Mouse (Mus musculus): ENCODE results near the gene Chuk.

Gene Chuk

DNA sequence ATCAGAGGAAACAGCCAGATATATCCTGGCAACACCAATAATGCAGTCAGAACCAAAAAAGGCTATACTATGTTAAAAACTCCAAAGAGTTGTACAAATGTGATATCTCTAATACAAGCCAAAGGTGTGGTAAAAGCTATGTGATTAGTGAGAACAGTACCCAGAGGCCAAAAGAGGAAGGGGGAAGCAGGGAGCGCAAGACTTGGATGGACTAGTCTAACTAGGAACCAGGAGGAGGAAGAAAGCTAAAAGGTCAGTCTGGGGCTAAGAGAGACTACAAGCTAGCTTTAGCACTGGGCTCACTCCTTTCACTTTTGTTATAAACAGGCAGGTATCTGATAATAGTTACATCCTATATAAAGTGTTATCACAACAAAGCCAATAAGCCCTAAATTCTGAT lies 2.9 kb downstream of the Chuk start:
- no peak for DNase-seq

DNA sequence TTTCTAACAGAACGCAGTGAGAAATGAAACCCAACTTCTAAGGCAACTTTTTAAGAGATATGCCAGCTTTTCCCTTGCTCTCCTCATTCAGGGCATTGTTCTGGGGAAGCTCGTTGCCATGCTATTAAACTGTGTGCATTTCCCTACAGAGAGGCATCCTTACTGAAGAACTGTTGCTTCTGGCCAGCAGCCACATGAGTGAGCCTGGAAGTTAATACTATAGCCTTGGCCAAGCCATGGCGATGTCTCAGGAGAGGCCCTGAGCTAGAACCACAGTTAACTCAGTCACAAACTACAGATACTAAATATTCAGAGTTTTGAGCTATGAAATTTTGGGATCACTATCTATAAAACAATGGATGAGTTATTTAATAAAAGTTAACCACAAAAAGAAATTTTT lies 4.3 kb downstream of the Chuk start:
- no peak for DNase-seq

GRCm38 (mm10) chr19:44100840-44101239 lies 6.4 kb downstream of the Chuk start:
- DNase-seq: no peak

GRCm38 (mm10) chr19:44086278-44086677 lies 21.0 kb downstream of the Chuk start:
- no peak for DNase-seq

DNA sequence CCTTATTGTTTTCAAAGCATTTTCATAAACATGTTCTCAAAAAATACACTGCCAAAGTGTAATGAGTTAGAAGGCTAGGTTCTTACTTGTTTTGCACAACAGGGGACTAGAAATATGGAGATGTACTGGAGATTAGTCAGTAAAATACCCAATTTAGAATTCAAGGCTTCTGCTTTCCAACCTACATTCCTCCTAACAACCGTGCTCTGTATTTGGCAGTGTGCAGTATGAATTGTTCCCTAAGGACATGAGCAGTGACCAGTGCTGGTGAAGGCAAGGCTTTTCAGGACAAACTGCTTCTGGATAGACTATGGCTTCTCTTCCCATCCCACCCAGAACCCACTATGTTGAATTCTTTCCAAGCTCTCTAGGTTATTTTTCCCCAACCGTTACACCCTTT lies 26.4 kb downstream of the Chuk start:
- no peak for DNase-seq

GRCm38 (mm10) chr19:44080023-44080422 lies 27.3 kb downstream of the Chuk start:
- DNase-seq: no peak

DNA sequence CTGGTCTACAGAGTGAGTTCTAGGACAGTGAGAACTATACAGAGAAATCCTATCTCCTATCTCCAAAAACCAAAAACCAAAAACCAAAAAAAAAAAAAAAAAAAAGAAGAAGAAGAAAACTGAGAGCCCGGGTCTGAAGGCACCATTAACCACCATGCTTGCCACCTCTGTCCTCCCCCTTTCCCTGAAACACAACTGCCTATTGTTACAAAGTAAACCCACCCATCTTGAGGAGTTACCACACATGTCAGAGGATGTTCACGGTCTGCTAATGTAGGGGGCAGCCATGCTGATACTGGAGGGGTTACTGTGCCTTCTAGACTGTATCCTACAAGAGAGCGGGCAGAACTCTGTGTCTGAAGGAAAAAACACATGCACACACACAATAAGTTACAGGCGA lies 30.3 kb downstream of the Chuk start:
- DNase-seq: no peak

- DNase-seq: no peak
These were observed 30.8 kb downstream of the Chuk start for GRCm38 (mm10) chr19:44076457-44076856.

- DNase-seq: no peak
These were observed 32.3 kb downstream of the Chuk start for GRCm38 (mm10) chr19:44074986-44075385.

DNA sequence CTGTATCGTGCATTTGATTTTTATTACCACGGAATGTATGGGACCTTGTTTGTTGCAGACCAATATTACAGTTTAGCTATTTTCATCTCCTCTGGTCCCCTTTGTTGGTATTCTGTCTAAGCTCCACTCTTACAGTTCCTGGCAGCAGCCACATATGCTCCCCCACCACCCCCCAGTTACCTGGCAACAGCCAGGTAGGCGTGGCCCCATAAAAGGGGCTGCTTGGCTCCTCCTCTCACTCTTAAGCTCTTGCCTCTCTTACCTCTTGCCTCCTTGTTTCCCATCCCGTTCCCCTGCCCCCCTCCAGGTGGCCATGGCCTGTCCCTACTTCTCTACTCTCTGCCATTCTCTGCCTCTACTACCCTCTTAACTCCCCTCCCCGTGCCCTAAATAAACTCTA lies 36.1 kb downstream of the Chuk start:
- no peak for DNase-seq

- DNase-seq: no peak
These were observed 37.4 kb downstream of the Chuk start for GRCm38 (mm10) chr19:44069914-44070232.

DNA sequence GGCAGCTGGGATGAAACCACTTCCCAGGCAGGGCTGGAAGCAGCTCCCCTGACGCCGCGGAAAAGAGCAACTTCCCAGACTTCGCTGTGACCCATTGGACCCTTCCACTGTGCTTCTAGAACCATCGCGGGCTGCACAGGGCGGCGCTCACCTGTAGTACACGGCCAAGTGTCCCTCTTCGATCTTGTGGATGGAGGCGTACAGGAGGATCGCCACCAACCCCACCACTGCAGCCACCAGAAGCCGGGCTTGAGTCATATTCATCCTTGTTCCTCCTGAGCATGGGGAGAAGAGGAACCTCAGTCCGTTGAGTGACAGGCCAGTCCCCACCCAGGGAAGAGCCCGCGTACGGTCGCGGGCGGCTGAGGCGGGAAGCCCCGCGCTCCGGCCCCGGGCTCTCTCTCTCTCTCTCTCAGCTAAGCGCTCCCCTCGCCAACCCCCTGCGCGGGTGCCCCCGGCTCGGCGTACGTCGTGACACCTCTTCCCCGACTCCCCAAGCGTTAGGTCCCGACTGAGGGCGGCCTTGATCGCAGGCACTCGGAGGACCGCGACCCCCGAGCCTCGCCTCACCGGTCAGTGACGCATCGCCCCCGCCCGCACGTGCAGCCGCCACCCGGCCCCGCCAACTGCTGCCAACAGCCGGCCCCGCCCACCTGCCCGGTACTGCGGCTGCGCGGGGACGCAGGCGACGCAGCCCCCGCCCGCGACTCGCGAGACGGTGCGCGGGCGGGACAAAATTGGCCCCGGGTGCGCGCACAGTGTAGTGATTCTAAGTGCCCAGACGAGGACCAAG lies 38.0 kb downstream of the Chuk start, which contains the start of gene Erlin1:
Gene Erlin1 (minus strand): TSS at position 665 of the 793 bp plus-strand sequence.
- peak; percentile 87 to 90 for DNase-seq

DNA sequence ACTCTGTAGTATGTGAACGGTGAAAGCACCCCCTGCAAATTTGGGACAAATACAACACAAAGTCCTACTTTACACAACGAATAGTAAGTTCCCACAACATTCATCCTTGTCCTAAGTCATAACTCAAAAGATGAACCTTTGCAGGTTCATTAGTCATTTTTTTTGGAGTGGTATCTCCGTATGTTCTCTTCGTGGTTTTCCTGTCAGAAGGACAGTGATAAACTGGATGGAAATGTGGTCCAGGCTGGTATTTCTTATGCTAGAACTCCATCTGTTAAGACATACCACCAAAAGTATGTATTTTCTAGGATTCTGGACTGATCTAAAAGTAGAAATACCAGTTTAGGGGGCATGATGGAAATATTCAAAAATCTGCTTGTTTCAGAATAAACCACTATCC lies 39.0 kb downstream of the Chuk start:
- no peak for DNase-seq

DNA sequence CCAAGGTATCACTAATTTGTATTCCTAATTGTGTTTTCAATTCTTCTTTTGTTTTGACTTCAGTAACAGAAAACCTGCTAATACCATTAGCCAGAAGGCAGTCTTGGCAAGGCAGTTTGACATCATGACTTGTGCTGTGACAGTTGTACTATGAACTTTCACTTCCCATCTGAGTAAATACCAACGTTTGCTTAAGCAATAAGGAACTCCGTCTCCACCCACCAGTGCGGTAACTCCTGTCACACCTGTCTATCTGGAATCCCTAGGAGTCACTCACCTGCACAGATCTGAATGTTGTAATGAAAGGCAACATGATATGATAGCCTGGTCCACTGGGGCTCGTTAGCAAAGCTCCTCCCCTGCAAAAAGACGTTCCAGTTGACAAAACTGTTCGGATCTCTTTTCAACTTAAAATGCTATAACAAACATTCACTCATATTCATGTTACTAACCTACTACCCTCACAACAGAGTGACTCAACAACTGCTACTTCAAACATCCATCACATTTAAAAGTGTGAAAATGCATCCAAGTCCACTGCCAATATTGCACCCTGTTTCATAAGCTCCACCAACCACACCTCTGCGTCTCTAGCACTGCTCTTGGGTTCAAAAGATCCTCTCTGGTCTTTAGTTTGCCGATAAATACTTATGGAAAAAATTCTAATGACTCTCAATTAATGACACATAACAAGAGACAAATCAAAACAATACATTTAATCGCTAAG lies 39.8 kb downstream of the Chuk start:
- DNase-seq: peak; percentile 51 to 63

GRCm38 (mm10) chr19:44064734-44065133 lies 42.5 kb downstream of the Chuk start:
- DNase-seq: no peak

DNA sequence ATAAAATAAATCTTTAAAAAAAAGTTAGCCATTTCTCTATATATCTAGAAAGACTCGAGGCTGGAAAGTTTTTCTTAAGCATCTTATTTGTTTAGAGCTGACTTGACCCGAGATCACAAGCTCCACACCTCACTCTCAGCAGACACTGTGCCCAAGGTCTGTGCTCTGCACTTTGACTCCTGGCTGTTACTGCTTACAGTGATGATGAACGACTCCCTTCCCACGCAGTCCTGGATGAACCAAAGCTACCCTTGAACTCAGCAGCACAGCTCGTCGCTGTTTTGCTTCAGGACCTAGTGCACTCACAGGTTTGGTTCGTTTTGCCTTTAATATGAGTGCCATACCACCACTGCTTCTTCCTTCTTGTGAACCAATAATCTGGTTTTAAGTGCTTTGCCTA lies 43.5 kb downstream of the Chuk start:
- no peak for DNase-seq

DNA sequence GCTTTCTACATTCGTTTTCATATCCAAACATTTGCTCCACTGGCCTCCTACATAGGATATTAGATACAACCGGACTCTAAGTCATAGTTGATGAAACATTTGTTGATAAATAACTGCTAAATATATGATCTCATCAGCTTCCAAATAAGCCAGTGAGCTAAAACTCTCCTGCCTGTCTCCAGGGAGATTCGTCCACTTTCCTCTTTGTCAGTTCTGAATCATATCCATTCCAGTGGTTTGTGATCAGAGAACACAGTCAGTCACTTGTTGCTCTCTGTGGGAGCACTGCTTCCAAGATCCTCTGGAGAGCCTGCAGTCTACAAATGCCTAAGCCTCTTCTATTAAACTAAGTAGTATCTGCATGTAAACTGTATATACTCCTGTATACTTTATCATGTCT lies 47.1 kb downstream of the Chuk start:
- DNase-seq: no peak

- no peak for DNase-seq
These were observed 52.0 kb downstream of the Chuk start for GRCm38 (mm10) chr19:44055173-44055826.

DNA sequence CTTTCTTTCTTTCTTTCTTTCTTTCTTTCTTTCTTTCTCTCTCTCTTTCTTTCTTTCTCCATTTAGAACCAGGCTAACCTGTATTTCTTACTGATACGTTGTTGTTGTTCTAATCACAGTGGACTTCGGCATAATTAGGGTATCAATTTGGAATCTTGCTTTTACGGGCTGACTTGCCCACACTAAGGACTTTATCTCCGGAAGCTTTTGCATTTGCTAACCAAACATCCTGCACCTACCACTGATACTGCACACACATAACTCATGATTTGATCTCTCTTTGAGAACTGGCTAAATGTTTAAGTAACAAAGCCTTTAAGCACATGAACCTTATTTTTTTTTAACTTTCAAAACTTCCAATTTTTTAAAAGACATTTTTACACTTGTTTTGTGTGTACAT lies 56.9 kb downstream of the Chuk start:
- no peak for DNase-seq

GRCm38 (mm10) chr19:44049282-44049681 lies 58.0 kb downstream of the Chuk start:
- DNase-seq: no peak

- DNase-seq: peak; percentile 12 to 14
These were observed 61.4 kb downstream of the Chuk start for GRCm38 (mm10) chr19:44045847-44046246.

DNA sequence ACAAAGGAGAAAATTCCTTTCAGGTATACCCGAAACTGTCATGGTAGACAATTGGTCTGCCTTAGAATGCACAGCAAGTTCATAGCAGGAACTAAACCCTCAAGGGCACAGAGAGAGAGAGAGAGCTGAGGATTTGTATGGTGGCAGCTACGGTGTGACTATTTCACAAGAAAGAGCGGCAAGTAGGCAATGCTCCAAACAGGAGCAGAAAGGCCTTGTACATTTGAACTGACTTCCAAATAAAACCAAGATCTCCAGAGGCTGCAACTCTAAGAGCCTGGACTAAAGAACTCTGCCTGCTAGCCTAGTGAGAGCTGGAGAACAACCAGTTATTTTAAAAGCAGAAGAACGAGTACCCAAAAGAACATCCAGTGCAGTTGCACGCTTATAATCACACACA lies 65.2 kb downstream of the Chuk start:
- no peak for DNase-seq

- no peak for DNase-seq
These were observed 73.9 kb downstream of the Chuk start for GRCm38 (mm10) chr19:44033396-44033795.
